Mouse (Mus musculus) heart, adult 9 months (tissue): ENCODE results near the gene Olfr1258.
"Not testable (repeated sequence)": the region's sequence is repeated elsewhere in the genome, so short reads cannot be mapped to it uniquely, and the experiment has no call there.

Experiments
- DNase-seq, 2 experiments: peaks; one replicate each; pipeline ENCODE4 v3.0.0; 2022; ENCODE audit warnings: low spot score in 2 of 2

Olfr1258 gene

GRCm38 (mm10) chr2:89927009-89927408 lies at the start of gene Olfr1258:
Gene Olfr1258 (plus strand): TSS chr2:89927309.
- no peak for DNase-seq

DNA sequence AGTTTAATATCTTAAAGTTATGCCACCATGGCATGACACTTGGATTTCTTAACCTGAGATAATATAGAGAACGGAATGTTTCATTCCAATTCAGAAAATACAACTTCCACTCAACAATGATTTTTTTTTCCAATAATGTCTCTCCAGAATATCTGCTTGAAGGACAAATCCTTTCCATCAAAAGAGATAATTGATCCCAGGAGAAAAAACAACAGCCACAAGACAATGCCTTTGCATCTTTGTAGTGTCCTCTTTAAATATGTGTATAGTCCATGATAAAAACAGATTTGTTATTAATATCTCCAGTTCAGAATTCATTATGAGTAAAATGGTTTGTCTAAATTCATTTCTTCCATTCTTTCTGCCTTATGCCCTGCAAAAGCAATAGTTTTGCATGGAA lies 49.0 kb upstream of the Olfr1258 start, which contains the start of gene Olfr1257:
TSS of gene Olfr1257 (plus strand) at position 301 of the 400 bp plus-strand sequence.
- no peak for DNase-seq

DNA sequence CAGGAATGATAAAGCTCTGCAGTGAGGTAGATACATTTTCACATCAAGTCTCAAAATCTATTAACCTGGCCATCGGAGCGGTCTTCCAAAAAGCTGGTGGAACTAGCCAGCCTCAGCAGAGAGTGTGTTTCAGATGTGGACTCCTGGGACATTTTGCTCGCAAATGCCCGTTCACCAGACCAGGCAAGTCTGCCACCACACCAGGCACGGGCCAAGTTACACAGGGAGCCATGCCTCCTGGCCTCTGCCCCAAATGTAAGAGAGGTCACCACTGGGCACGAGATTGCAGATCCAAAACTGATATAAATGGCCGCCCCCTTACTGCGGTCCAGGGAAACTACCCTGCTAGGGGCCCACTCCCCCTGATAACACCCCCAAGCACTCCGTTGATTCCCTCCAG lies 14.5 kb upstream of the Olfr1258 start:
- DNase-seq, result not testable (repeated sequence)

DNA sequence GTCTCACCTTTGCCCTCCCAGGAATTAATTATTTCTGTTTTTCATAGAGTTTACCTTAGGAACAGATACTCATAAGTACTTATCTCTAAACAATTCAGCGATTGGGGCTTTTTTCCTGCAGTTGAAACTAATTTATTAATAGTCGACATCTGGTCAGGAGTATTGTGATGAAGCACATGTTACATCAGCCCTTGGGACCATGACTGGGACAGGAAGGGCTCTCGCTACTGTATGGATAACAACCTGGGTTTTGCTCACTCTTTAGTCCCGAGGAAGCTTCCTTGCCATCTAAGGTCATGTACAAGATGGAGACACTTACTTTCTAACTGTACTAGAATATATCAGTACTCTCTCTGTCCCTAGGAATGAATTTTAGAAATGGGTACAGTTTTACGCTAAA lies 21.5 kb downstream of the Olfr1258 start, which contains the start of gene Olfr1259:
TSS of gene Olfr1259 (minus strand) at position 101 of the 400 bp plus-strand sequence.
- DNase-seq, result no peak

DNA sequence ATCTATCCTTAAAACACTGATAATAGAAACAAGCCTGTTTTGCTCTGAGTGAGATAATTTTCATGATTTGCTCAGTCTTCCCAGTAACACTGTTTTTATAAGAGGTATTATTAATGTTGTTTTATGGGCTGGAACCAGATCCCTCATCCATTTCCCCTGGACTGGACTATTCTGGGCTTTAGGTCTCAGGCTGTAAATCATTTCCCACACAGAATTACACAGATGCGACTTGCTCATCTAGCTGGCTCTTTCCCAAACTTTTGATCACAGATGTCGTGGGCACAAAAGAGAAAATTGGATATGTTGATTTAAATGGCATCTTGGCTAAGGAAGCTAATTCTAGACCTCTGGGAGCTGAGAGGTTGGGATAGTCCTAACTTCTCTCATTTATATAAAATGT lies 47.1 kb downstream of the Olfr1258 start, which contains the start of gene Olfr1260:
TSS of gene Olfr1260 (plus strand) at position 157 of the 400 bp plus-strand sequence.
- DNase-seq, result no peak

DNA sequence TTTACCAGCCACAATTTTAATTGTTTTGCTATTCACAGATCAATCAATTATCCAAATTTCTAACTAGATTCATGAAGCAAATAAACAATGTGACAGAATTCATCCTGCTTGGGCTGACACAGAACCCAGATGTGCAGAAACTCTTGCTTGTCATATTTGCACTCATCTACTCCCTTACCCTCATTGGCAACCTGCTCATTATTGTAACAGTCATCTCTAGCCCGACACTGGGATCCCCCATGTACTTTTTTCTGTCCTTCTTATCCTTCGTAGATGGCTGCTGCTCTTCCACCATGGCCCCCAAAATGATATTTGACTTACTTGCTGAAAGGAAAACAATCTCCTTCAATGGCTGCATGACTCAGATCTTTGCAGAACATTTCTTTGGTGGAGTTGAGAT lies 50.6 kb downstream of the Olfr1258 start:
- no peak for DNase-seq
